Mouse (Mus musculus) ES-Bruce4 (cell line): ENCODE data around the gene Rybp. TPM values are rescaled to one million over a fixed set of nuclear protein-coding genes. Genes with fewer than 3 reads are reported as not detected.
A peak's percentile ranks its signal among the peaks of the same experiment; 100 is the strongest.

Experiments
- H3K27ac ChIP-seq: 2 replicates; pipeline ENCODE4 v1.5.1; 2012; ENCODE audit warnings: low read length, inconsistent platforms; ENCODE audit not compliant: insufficient read depth
- H3K27me3 ChIP-seq: 2 replicates; pipeline ENCODE4 v1.6.1; 2012; ENCODE audit warnings: mild to moderate bottlenecking, low read length, inconsistent platforms; ENCODE audit not compliant: control insufficient read depth, poor library complexity, insufficient read depth, severe bottlenecking
- H3K36me3 ChIP-seq: 2 replicates; pipeline ENCODE4 v1.6.1; 2012; ENCODE audit warnings: inconsistent platforms, mild to moderate bottlenecking, low read length, moderate library complexity; ENCODE audit not compliant: control insufficient read depth, poor library complexity, insufficient read depth, severe bottlenecking
- H3K4me1 ChIP-seq: one replicate; pipeline ENCODE4 v1.8.1; 2011; ENCODE audit warnings: low read length; ENCODE audit not compliant: control insufficient read depth, insufficient read depth
- H3K4me3 ChIP-seq: 2 replicates; pipeline ENCODE4 v1.5.1; 2011; ENCODE audit warnings: low read depth, mild to moderate bottlenecking, low read length
- H3K9ac ChIP-seq: 2 replicates; pipeline ENCODE4 v1.6.1; 2012; ENCODE audit warnings: low read depth, mild to moderate bottlenecking, inconsistent platforms; ENCODE audit not compliant: poor library complexity, severe bottlenecking
- H3K9me3 ChIP-seq: replicated peaks from 2 replicates; pipeline ENCODE4 v1.6.1; 2012; ENCODE audit warnings: mild to moderate bottlenecking, low read length, inconsistent platforms; ENCODE audit not compliant: control insufficient read depth, poor library complexity, insufficient read depth, severe bottlenecking
- CTCF ChIP-seq: IDR thresholded peaks from one replicate; pipeline ENCODE4 v1.8.1; 2011; ENCODE audit warnings: low read depth, low read length
- EP300 ChIP-seq: IDR thresholded peaks from 2 replicates; pipeline ENCODE4 v1.6.1; 2011; ENCODE audit warnings: low read depth, low read length; ENCODE audit not compliant: insufficient read depth
- POLR2A ChIP-seq: IDR thresholded peaks from one replicate; pipeline ENCODE4 v1.8.1; 2011; ENCODE audit warnings: low read length; ENCODE audit not compliant: insufficient read depth
- polyA plus RNA-seq: library from polyadenylated mRNA; stranded (reverse); fragments of >200 nt; gene quantifications from 2 replicates; pipeline ENCODE4 v1.2.4, GENCODE M21; 2011; ENCODE audit warnings: low read depth; ENCODE audit not compliant: missing spikeins, insufficient read depth, insufficient read length

The Rybp gene
- 124 and 129 TPM in 2 replicates for polyA plus RNA-seq

DNA sequence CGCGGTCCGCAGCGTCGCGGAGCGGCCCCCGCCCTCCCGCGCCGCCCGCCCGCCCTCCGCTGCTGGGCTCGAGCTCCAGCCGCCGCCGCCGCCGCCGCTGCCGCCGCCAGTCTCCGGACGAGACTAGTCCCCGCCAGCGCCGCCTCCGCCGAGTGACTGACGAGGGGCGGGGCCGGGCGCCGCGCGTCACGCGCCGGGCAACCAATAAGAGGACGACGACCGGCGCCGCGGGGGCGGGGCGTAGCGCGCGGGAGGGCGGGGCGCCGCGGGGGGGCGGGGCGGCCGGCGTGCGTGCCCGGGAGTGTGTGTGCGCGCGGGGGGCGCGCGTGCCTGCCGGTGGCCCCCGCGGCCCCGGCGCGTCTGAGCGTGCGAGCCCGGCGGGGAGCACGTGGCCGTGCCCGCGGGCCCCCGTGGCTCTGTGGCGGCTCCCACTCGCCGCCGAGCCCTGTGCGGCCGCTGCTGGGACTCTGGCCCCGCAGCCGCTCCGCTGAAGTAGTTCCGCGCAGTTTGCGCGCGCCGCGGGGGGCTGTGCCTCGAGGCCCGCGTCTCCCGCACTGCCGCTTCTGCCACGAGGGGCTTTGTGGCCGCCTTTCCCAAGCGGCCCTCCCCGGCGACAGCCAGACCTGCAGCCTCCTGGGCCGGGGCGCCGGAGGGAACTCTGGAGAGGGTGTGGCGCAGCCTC is at the start of gene Rybp:
Rybp (minus strand) TSS at position 152 of the 682 bp plus-strand sequence.
- H3K9me3 ChIP-seq = no peaks in the 10 kb centered on the region
- H3K9ac ChIP-seq = peak within 1 kb of the TSS; percentile 98
- peak within 1 kb of the TSS; percentile 98 for H3K4me3 ChIP-seq
- H3K27ac ChIP-seq = peak within 1 kb of the TSS; percentile 90
- peaks cover 6% of the 10 kb centered on the region for H3K4me1 ChIP-seq
- TF ChIP-seq POLR2A (no peak), EP300 (no peak), CTCF (no peak)
- no peaks in the 10 kb centered on the region for H3K27me3 ChIP-seq
- peaks cover 16% of the 10 kb centered on the region for H3K36me3 ChIP-seq

DNA sequence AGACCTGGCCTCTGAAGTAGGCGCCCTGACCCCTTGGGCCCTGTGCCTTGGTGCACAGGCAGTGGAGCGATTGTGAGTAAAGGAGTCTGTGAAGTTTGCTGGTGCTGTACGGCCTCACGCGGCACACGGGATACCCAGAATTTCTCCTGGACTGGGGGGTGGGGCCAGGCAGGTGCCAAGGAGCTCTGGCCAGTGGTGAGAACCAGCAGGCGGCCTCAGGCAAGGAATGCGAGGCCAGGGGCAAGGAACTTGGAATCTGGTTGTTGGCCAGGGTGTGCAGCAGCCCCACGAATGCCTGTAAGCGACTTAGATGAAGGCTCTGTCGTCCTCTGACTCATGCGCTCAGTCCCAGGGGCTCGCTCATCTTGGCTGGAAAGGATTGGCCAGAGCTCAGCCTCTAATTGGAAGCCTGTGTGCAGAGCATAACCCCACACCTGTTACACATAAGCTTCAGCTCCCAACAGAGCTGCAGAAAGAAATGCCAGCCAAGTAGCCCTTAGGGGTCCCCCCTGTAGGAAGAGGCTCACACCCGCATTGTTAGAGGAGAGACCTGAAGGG is 49.4 kb upstream of the Rybp start:
- Histone ChIP-seq H3K27ac (peak overlapping the region; percentile 95), H3K27me3 (no peaks in the 10 kb centered on the region), H3K36me3 (no peaks in the 10 kb centered on the region), H3K4me1 (peaks cover 10% of the 10 kb centered on the region), H3K4me3 (peak overlapping the region; percentile 27), H3K9me3 (no peaks in the 10 kb centered on the region), H3K9ac (peak overlapping the region; percentile 49; the same call in 1 of the 2 replicates)
- TF ChIP-seq EP300 (peak; percentile 75; the same call in 1 of the 2 replicates), POLR2A (no peak)

DNA sequence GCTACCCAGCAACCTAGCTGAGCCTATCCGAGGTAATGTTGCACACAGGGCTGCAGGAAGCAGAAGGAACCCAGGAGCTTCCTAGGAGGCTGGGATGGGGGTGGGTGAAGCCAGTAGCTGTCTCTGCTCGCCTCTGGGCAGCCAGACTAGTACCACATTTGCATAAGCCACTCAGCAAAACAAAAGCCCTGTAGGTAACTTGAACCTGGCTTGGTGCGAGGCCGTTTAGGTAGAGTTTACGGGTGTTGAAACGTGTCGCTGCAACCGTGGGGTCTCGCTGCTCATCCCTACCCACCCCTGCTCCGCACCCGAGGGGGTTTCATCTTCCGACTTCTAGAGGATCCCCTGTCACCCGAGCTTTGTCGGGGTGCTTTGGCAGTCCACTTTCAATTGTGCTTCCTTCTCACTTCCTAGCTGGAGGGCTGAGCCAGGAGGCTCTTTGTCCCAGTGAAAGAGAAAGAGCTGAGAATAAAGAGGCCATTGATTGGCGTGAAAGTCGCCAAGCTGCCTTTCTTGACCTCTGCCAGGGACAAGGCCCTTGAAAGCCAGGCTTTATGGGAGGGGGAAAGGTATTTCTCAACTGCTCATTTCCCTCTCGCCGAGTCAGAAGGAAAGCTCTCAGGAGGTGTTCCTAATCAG is 48.3 kb upstream of the Rybp start:
- peak overlapping the region; percentile 49; the same call in 1 of the 2 replicates for H3K9ac ChIP-seq
- TF ChIP-seq CTCF = no peak
- no peak for TF ChIP-seq POLR2A
- peak; percentile 96 for TF ChIP-seq EP300
- H3K27ac ChIP-seq = peak overlapping the region; percentile 95
- no peaks in the 10 kb centered on the region for H3K36me3 ChIP-seq
- H3K4me1 ChIP-seq = peaks cover 13% of the 10 kb centered on the region
- H3K4me3 ChIP-seq = peak overlapping the region; percentile 27
- no peaks in the 10 kb centered on the region for H3K27me3 ChIP-seq
- no peaks in the 10 kb centered on the region for H3K9me3 ChIP-seq

DNA sequence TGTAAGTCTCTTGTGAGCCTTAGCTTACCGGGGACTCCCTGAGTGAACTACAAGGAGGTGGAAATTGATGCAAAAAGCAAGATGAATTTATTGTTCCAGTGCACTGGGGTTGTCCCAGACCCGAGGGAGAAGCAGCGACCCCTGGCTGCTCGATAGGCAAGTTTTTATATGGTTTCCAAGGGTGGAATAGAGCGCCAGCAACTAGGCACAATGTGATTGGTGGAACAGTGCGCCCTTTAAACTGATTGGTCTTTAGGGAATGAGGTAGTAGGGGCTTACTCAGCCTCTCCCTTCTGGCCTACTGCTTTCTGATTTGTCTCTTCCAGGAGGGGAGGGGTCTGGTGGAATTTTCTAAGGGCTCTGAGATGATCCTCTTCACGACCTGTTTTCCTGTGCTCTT is 46.5 kb upstream of the Rybp start:
- H3K36me3 ChIP-seq = no peaks in the 10 kb centered on the region
- H3K4me1 ChIP-seq = peaks cover 13% of the 10 kb centered on the region
- H3K9ac ChIP-seq = no peak overlapping the region
- H3K4me3 ChIP-seq = peak overlapping the region; percentile 50
- H3K9me3 ChIP-seq = no peaks in the 10 kb centered on the region
- no peak for TF ChIP-seq POLR2A
- TF ChIP-seq CTCF = peak; percentile 60
- TF ChIP-seq EP300 = no peak
- no peaks in the 10 kb centered on the region for H3K27me3 ChIP-seq
- H3K27ac ChIP-seq = peak overlapping the region; percentile 95

DNA sequence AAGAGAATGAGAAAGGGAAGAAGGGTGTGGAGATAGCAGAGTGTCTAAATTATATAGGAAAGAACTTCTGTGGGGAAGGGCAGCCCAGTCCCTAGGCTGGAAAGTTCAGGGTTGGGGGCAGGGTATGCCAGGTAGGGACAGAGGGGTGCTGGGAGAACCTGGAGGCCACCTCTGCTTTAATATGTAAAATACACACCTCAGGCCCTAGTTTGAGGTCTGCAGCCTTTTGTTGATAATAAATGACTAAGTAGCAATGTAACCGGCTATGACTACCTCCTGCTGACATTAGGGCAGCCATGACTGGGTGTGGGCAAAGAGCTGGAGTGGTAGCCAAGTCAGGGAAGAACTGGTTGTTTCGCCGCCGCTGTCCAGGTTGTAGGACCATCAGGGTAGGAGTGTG is 45.2 kb upstream of the Rybp start:
- Histone ChIP-seq H3K27ac (0 out of 2 replicates have a peak overlapping the region, but pooled peaks have one; percentile 39), H3K9ac (no peak overlapping the region), H3K4me3 (no peak overlapping the region), H3K9me3 (no peaks in the 10 kb centered on the region), H3K4me1 (peaks cover 13% of the 10 kb centered on the region), H3K27me3 (no peaks in the 10 kb centered on the region), H3K36me3 (no peaks in the 10 kb centered on the region)
- TF ChIP-seq EP300 = peak; percentile 55; the same call in 1 of the 2 replicates
- no peak for TF ChIP-seq POLR2A

DNA sequence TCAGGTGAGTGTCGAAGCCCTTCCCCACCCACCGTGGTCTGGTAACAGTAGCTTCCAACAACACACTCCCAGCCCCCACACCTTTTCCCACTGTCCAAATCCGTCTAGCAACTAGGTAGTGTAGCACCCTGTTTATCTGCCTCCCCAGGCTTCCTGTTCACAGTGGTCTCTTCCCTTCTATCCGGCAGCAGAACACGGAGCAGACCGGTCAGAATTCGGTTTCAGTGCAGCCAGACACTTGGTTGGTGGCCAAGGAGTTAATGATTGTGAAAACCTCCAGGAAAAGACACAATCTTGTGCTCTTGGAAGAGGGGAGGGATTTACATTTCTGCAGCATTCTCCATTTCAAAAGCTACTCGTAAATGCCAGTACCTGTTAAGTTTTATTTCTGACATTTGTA is 44.3 kb upstream of the Rybp start:
- TF ChIP-seq CTCF (no peak), POLR2A (no peak), EP300 (no peak)
- Histone ChIP-seq H3K9ac (no peak overlapping the region), H3K27me3 (no peaks in the 10 kb centered on the region), H3K9me3 (no peaks in the 10 kb centered on the region), H3K4me3 (no peak overlapping the region), H3K4me1 (peaks cover 17% of the 10 kb centered on the region), H3K27ac (no peak overlapping the region), H3K36me3 (no peaks in the 10 kb centered on the region)
